Mouse (Mus musculus): ENCODE measurements around the gene Bco1. TPM values are rescaled to one million over a fixed set of nuclear protein-coding genes. Genes with fewer than 3 reads are reported as not detected.

Bco1 gene
- total RNA-seq, 2 experiments from 2014 or later, result not detected

DNA sequence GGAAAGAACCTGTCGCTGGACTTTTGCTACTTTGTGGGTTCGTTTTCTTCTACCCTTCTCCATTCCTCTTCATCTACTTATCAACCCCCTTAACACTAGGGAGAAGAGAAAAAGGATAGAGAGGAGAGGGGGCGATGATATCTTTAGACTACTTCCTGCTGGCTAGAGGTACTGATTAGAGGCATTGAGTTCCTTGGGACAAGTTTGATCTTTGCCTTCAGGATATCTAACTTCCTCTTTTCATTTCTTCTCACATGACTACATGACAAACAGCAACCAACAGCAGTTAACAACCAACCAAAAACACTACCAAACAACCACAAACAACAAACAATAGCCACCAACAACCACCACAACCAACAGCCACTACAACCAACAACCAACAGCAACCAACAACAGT, 38.0 kb downstream of the Bco1 start:
- intact Hi-C loops (cut with DNase I), result no loop called here
- no peak for DNase-seq (ENCODE audit: low spot score in 2 of 2)

DNA sequence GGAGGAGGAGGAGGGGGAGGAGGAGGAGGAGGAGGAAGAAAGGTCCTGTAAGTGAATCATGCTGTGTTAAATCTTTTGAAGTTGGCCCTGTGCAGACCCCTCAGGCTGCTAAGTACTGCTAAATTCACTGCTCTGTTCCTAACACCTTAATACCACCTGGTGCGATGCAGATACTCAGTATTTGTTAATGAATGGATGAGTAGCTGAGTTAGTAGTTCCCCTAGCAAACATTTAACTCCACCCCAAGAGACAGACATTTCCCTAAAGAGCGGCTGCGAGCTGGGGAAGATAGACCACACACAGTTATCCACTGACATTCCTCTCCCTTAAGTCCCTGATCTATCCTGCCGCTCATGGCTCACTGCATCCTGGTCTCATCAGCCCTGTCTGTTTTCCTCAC, 40.7 kb downstream of the Bco1 start:
- intact Hi-C loops (cut with DNase I), result no loop called here
- no peak for DNase-seq (ENCODE audit: low spot score in 2 of 2)

DNA sequence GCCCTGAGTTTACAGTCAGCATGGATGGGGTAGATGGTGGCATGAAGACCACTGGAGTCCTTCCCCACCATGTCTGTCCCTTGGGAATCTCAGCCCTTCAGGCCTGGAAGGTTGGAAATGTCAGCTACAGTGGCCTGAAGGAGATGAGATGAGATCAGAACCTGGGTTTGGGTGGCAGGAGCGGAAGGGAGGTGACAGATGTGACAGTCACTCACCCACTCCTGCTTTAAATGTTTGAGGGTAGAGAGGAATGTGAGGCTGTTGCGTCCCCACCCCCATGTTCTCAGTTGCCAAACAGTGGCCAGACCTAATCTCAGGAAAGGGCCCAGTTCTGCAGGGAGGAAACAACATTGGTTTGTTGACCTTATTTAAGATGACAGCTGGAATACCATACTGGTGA, 41.1 kb downstream of the Bco1 start:
- no peak for DNase-seq (ENCODE audit: low spot score in 2 of 2)
- intact Hi-C loops (cut with DNase I), result no loop called here

DNA sequence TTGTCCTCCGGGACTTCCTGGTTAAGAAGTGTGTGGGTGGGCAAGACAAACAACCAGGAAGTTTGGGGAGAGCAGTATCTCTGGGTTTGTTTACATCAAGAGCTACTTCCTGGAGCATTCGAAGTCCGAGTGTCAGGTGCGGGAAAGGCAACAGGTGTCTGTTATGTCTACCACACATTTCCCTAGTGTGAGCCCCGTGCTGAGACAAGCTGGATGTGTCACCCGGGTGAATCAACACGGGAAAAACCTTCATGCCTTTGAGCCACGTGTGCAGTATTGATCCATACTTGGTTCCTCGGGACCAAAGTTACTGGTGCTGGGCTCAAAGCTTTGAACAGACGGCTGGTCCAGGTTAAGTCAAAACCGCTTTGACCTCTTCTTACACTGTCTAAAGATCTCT, 41.7 kb downstream of the Bco1 start:
- no peak for DNase-seq (ENCODE audit: low spot score in 2 of 2)
- intact Hi-C loops (cut with DNase I), result no loop called here

GRCm38 (mm10) chr8:117148520-117148919, 52.9 kb downstream of the Bco1 start:
- intact Hi-C loops (cut with DNase I), result no loop called here
- DNase-seq (ENCODE audit: low spot score in 2 of 2), result no peak

- no peak for DNase-seq (ENCODE audit: low spot score in 2 of 2)
- intact Hi-C loops (cut with DNase I), result no loop called here
Observed at GRCm38 (mm10) chr8:117156149-117156548, 60.5 kb downstream of the Bco1 start.

DNA sequence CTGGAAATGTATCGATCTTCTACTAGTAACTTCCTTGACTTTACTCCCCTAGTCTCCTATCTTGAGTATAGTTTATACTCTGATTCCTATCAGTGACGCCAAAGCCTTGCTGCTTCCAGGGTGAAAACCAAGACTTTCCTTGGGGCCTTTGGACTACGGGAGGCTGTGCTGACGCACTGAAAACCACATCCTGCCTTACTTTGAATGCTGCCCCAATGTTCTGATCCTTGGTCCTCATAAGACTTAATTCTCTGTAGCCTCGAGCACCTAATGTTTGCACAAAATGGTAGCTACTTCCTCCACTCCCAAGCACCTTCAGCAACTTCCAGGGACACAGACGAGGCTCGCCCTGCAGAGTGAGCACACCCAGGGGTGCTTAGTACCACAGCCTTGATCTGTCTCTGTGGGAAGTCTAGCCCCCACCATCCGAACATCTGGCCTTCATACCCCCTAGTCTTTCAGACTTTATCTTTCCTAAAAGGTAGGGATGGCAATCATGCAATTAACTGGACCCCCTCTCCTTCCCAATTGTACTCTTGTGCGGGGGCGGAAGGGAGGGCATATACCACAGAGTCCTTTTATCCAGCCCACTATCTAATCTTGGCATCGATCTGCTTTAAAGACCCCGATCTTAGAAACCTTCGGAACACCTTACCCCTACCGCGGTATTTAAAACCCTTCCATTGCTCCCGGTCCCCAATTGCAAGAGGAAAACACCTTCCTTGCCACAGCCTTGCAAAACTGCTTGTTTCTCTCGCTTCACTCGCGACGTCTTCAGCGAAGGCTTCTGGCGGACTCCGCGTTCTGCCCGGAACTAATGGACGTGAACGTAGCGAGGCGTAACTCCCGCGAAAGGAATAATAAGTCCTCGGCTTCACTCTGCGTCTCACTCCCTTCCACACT, 61.5 kb downstream of the Bco1 start:
- DNase-seq (ENCODE audit: low spot score in 2 of 2), result no peak
- intact Hi-C loops (cut with DNase I), result no loop called here

DNA sequence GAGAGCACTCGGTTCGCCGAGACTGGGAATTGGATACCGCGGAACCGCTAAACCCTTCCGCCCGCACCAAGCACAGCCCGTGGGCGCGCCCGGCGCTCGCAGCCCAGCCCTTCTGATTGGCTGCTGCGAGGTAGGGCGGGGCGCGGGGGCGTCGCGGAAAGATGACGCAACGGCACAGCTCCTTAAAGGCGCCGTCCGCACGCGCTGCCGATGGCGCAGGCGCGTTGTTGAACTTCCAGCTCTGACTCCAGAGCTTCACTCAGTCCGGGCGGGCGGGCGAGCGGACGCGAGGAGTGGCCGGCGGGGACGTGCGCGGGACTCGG, 62.1 kb downstream of the Bco1 start:
- peak; percentile 98 to 99 for DNase-seq (ENCODE audit: low spot score in 2 of 2)
- intact Hi-C loops (cut with DNase I), result no loop called here

- intact Hi-C loops (cut with DNase I), result no loop called here
- peak; percentile 15 to 28 for DNase-seq (ENCODE audit: low spot score in 2 of 2)
Observed at GRCm38 (mm10) chr8:117158135-117158761, 62.6 kb downstream of the Bco1 start, which contains the start of gene Gan. Gene Gan (plus strand): TSS chr8:117158135.

- intact Hi-C loops (cut with DNase I), result no loop called here
- DNase-seq (ENCODE audit: low spot score in 2 of 2), result no peak
Observed at GRCm38 (mm10) chr8:117159031-117159430, 63.4 kb downstream of the Bco1 start.

DNA sequence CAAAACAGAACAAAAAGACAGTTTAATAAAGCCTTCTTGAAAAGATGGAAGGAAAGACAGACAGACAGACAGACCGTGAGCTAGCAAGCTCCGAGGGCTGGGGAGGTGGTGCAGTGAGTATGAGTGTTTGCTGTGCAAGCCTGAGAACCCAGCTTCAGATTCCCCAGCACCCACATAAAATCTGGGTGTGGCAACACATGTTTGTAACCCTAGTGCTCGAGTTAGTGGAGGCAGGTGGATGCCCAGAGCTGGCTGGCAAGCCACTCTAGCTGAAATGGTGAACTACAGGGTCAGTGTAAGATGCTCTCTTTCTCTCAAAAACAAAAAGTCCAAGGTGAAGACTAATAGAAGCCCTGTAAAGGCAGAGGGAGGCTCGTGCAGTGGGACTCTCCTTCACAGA, 69.3 kb downstream of the Bco1 start:
- intact Hi-C loops (cut with DNase I), result no loop called here

GRCm38 (mm10) chr8:117165542-117165941, 69.9 kb downstream of the Bco1 start:
- DNase-seq (ENCODE audit: low spot score in 2 of 2), result no peak
- intact Hi-C loops (cut with DNase I), result no loop called here

More for the DNA sequence above, 69.3 kb downstream of the Bco1 start:
- DNase-seq (ENCODE audit: low spot score in 2 of 2), result no peak

- intact Hi-C loops (cut with DNase I), result no loop called here
- DNase-seq (ENCODE audit: low spot score in 2 of 2), result no peak
Observed at GRCm38 (mm10) chr8:117166515-117166914, 70.9 kb downstream of the Bco1 start.

- intact Hi-C loops (cut with DNase I), result no loop called here
- no peak for DNase-seq (ENCODE audit: low spot score in 2 of 2)
Observed at GRCm38 (mm10) chr8:117167243-117167883, 71.7 kb downstream of the Bco1 start.

DNA sequence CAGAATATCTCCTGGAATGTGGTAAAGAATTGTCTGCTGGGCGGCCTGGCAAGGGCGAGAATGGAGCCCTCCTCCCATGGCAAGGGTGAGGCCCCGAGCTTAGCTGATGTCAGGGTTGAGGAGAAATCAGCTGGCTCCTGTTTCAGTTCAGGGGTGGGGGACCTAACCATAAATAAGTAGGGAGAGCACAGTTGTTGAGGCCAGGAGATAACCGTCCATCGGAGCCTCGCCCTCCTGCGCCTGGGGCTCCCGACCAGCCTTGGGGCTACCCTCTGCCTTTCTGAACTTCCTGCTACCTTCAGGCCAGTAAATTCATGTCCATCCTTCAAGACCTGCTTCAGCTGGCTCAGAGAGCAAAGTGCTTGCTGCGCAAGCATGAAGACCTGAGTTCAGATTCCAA, 72.7 kb downstream of the Bco1 start:
- intact Hi-C loops (cut with DNase I), result no loop called here
- no peak for DNase-seq (ENCODE audit: low spot score in 2 of 2)

DNA sequence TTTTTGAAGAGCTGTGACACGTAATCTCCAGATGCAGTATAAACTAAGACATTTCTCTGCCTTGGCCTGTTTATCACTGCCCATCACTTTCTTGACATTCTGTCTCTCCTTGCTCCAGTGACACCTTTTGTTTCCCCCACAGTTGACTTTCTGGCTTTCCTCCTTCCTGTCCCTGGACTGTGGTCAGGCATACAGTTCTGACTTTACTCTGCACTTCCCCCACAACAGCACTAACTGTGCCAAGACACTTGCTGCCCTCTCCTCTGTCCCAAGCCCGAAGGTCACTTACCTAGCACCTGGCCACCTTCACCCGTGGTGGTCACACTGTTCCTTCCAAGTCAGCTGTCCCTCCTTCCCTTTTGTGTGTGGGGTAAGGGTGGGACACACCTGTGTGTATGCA, 76.2 kb downstream of the Bco1 start:
- DNase-seq (ENCODE audit: low spot score in 2 of 2), result no peak
- intact Hi-C loops (cut with DNase I), result no loop called here

- DNase-seq (ENCODE audit: low spot score in 2 of 2), result no peak
- intact Hi-C loops (cut with DNase I), result no loop called here
Observed at GRCm38 (mm10) chr8:117172904-117173303, 77.2 kb downstream of the Bco1 start.

DNA sequence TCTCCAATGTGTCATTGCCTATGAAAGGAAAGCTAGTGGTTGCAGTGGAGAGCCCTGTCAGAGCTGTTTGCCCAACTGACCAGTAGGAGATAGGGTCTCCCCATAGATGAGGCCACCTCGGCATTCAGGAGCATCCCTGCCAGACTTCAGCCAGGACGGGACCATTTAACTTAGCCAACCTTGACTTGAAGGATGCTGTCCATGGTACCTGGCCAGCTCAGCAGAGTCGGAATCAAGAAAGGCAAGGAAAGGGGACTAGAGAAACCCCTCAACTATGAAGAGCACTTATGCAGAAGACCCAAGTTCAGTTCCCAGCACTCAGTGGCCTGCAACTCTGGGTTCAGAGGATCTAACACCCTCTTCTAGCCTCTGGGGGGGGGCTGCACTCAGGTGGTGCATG, 78.0 kb downstream of the Bco1 start:
- intact Hi-C loops (cut with DNase I), result no loop called here
- no peak for DNase-seq (ENCODE audit: low spot score in 2 of 2)

DNA sequence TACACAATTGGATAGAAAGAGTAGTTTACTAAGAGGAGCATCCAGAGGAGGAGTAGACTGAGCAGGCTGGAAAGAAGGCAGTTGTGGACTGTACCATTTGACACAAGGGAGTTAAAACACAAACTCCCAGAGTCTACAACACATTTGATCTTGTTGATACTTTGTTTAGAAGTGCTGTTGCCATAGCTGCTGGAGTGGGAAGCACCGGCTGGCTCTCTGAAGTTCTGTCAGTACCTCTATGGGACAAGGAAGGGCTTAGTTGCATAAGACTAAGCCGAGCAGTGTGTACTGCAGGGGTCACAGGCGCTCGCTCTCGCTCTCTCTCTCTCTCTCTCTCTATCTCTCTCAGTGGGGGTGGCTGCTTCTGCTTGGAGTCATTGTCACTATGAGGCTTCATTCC, 78.9 kb downstream of the Bco1 start:
- no peak for DNase-seq (ENCODE audit: low spot score in 2 of 2)
- intact Hi-C loops (cut with DNase I), result no loop called here

- intact Hi-C loops (cut with DNase I), result no loop called here
- DNase-seq (ENCODE audit: low spot score in 2 of 2), result no peak
Observed at GRCm38 (mm10) chr8:117176308-117176707, 80.7 kb downstream of the Bco1 start.

- intact Hi-C loops (cut with DNase I), result no loop called here
Observed at GRCm38 (mm10) chr8:117177236-117177635, 81.6 kb downstream of the Bco1 start.

More at GRCm38 (mm10) chr8:117177236-117177635, 81.6 kb downstream of the Bco1 start:
- DNase-seq (ENCODE audit: low spot score in 2 of 2), result no peak

Data from left cerebral cortex, postnatal 25 days (tissue).